ENCODE assay signal across 13 mouse cellular contexts in genomic region chr1:79710678-79711077, GRCm38 (mm10). TPM values are rescaled to one million over a fixed set of nuclear protein-coding genes. Genes with fewer than 3 reads are reported as not detected.
DNase-seq lines count a peak whose midpoint lies in the region; ATAC-seq and TF ChIP-seq lines count a peak whose summit lies in the region.
"Had no signal": no experiment of that assay in that cellular context is flagged by ENCODE, and none has a peak within 500 bp of the region (broad histone marks: within the 10 kb centered on the region; RNA-seq: fewer than 3 reads in every experiment).

No protein-coding gene starts in this region.

- H3K4me3 ChIP-seq in kidney, adult 2 months (ENCODE audit: insufficient read depth, low read depth, low read length) = no peak overlapping the region
- H3K4me3 ChIP-seq in midbrain, embryonic 15.5 days = no peak overlapping the region
- no peak overlapping the region for H3K4me3 ChIP-seq in midbrain, embryonic 13.5 days (replicated peaks)
- peak overlapping the region; percentile 71 for H3K4me3 ChIP-seq in megakaryocyte, embryonic 14.5 days (replicated peaks)
- H3K4me3 ChIP-seq: embryonic facial prominence, embryonic 12.5 days; liver, embryonic 13.5 days had no signal

- H3K4me2 ChIP-seq in midbrain, embryonic 15.5 days = no peak overlapping the region
- H3K4me2 ChIP-seq in midbrain, embryonic 13.5 days (replicated peaks) = no peak overlapping the region
- H3K4me2 ChIP-seq: embryonic facial prominence, embryonic 12.5 days; liver, embryonic 13.5 days had no signal

- H3K4me1 ChIP-seq in kidney, adult 2 months (ENCODE audit: control insufficient read depth, insufficient read depth, low read length) = peaks cover 20% of the 10 kb centered on the region
- peaks cover 8% of the 10 kb centered on the region for H3K4me1 ChIP-seq in midbrain, embryonic 15.5 days
- peaks cover 10% of the 10 kb centered on the region for H3K4me1 ChIP-seq in midbrain, embryonic 13.5 days (replicated peaks)
- peaks cover 84% of the 10 kb centered on the region for H3K4me1 ChIP-seq in megakaryocyte, embryonic 14.5 days

- 0 out of 2 replicates have a peak, but pooled peaks have one; percentile 30 for ATAC-seq in midbrain, embryonic 15.5 days (replicated peaks)
- ATAC-seq in midbrain, embryonic 13.5 days = no peak

- DNase-seq in cerebellum, postnatal 10 days = peak; percentile 21 to 31
- DNase-seq in cerebellum, adult 8-10 months = no peak
- no peak for DNase-seq in kidney, adult 2 months
- no peak for DNase-seq in kidney, adult 9 months
- DNase-seq in B cell, adult 2 months = no peak
- DNase-seq: cerebellum, adult 11-12 months; gastrocnemius, postnatal 14 days; liver, embryonic 13.5 days had no signal

- H3K36me3 ChIP-seq in kidney, adult 2 months (ENCODE audit: control insufficient read depth, insufficient read depth, low read length) = peaks cover 4% of the 10 kb centered on the region; the same call in 1 of the 2 replicates
- H3K36me3 ChIP-seq in midbrain, embryonic 15.5 days (replicated peaks) = peaks cover 4% of the 10 kb centered on the region
- H3K36me3 ChIP-seq in midbrain, embryonic 13.5 days = peaks cover 54% of the 10 kb centered on the region
- H3K36me3 ChIP-seq in megakaryocyte, embryonic 14.5 days (replicated peaks; ENCODE audit: low read length) = peaks cover 89% of the 10 kb centered on the region

- TF ChIP-seq POLR2A in kidney, adult 2 months (IDR thresholded peaks at IDR 0.05; ENCODE audit: low read depth, low read length) = no peak

- no peak for TF ChIP-seq CTCF in kidney, adult 2 months (conservative IDR thresholded peaks at IDR 0.05; ENCODE audit: insufficient read depth, insufficient read length, low read depth, low read length)

- WGBS in kidney, adult 2 months = 39% methylated on average over 4 of the region's 4 CpGs
- WGBS in midbrain, embryonic 15.5 days = 54% methylated on average over 4 of the region's 4 CpGs
- 66% methylated on average over 4 of the region's 4 CpGs for WGBS in midbrain, embryonic 13.5 days

- no peaks in the 10 kb centered on the region for H3K9me3 ChIP-seq in midbrain, embryonic 15.5 days
- no peaks in the 10 kb centered on the region for H3K9me3 ChIP-seq in midbrain, embryonic 13.5 days
- no peaks in the 10 kb centered on the region for H3K9me3 ChIP-seq in megakaryocyte, embryonic 14.5 days
- H3K9me3 ChIP-seq: embryonic facial prominence, embryonic 12.5 days; G1E; liver, embryonic 13.5 days had no signal

- no peak overlapping the region for H3K9ac ChIP-seq in midbrain, embryonic 15.5 days
- no peak overlapping the region for H3K9ac ChIP-seq in midbrain, embryonic 13.5 days (replicated peaks)
- H3K9ac ChIP-seq: embryonic facial prominence, embryonic 12.5 days; liver, embryonic 13.5 days had no signal

- H3K27ac ChIP-seq in kidney, adult 2 months (ENCODE audit: insufficient read depth, low read depth, low read length) = peak overlapping the region; percentile 47
- H3K27ac ChIP-seq in midbrain, embryonic 15.5 days = no peak overlapping the region
- no peak overlapping the region; the same call in 1 of the 2 replicates for H3K27ac ChIP-seq in midbrain, embryonic 13.5 days
- H3K27ac ChIP-seq: liver, embryonic 13.5 days had no signal

- H3K27me3 ChIP-seq in kidney, adult 2 months (replicated peaks; ENCODE audit: control insufficient read depth, insufficient read depth, low read length) = no peaks in the 10 kb centered on the region
- H3K27me3 ChIP-seq in midbrain, embryonic 15.5 days (replicated peaks) = no peaks in the 10 kb centered on the region
- H3K27me3 ChIP-seq in midbrain, embryonic 13.5 days = no peaks in the 10 kb centered on the region
- H3K27me3 ChIP-seq in megakaryocyte, embryonic 14.5 days (replicated peaks) = no peaks in the 10 kb centered on the region
- H3K27me3 ChIP-seq: embryonic facial prominence, embryonic 12.5 days; liver, embryonic 13.5 days had no signal

RNA-seq across cellular contexts. Expression of gene Ap1s3, which starts 38.9 kb away (rescaled TPM):
- 30.3 and 43.7 TPM in 2 replicates for polyA plus RNA-seq in kidney, adult 2 months (2012; rRNA removed)
- polyA plus RNA-seq in midbrain, embryonic 15.5 days (2015; fragmentation: Nextera tagmentation; extraction: Ambion mirVana) = 0.15 and 0.37 TPM in 2 replicates
- 0.15 TPM in 1 of 2 replicates, not detected in the other for polyA plus RNA-seq in midbrain, embryonic 13.5 days (2015; fragmentation: Nextera tagmentation; extraction: Ambion mirVana)
- polyA plus RNA-seq in megakaryocyte, embryonic 14.5 days (2012; ENCODE audit: insufficient read depth, low replicate concordance) = 2.7 and 15.4 TPM in 2 replicates

Comparison
In these comparisons a context has a peak if more than half of its experiments do, and no peak if none do; other contexts are left out.
1. DNase-seq: peak in cerebellum, postnatal 10 days (2 of 2); none in cerebellum, adult 8-10 months (single experiment), kidney, adult 2 months (single experiment), kidney, adult 9 months (single experiment) and B cell, adult 2 months (0 of 2).